Mouse (Mus musculus): ENCODE measurements around the gene Rnf26. TPM values are rescaled to one million over a fixed set of nuclear protein-coding genes. Genes with fewer than 3 reads are reported as not detected.

Rnf26 gene
- total RNA-seq, 1 experiment: 19.9 TPM

GRCm38 (mm10) chr9:44129633-44130032, 16.3 kb upstream of the Rnf26 start:
- DNase-seq (ENCODE audit: low read depth, low spot score): no peak
- Histone ChIP-seq H3K36me3 (ENCODE audit: control insufficient read depth, insufficient read depth, low read length, poor library complexity, severe bottlenecking) (no peaks in the 10 kb centered on the region), H3K4me1 (ENCODE audit: control insufficient read depth in 2 of 2, insufficient read depth in 2 of 2, low read length in 2 of 2, poor library complexity in 1 of 2) (peaks cover 13 to 43% of the 10 kb centered on the region in 2 experiments), H3K9me3 (ENCODE audit: control insufficient read depth, insufficient read depth, low read depth, low read length) (no peaks in the 10 kb centered on the region), H3K9ac (ENCODE audit: insufficient read depth, low read depth, low read length, poor library complexity, severe bottlenecking) (peak overlapping the region; percentile 58), H3K27ac (ENCODE audit: insufficient read depth, low read depth, low read length, poor library complexity, severe bottlenecking) (peak overlapping the region; percentile 76; the same call in 1 of the 2 replicates), H3K4me3 (ENCODE audit: insufficient read depth in 1 of 2, low read depth in 1 of 2, low read length in 2 of 2, poor library complexity in 1 of 2, severe bottlenecking in 1 of 2) (peak overlapping the region; percentile 48 to 56)
- TF ChIP-seq ZNF384 (IDR thresholded peaks at IDR 0.05; ENCODE audit: low read depth, low read length): no peak
- TF ChIP-seq ZC3H11A (IDR thresholded peaks at IDR 0.05; ENCODE audit: borderline replicate concordance, low read depth, low read length): no peak
- no peak for TF ChIP-seq HCFC1 (IDR thresholded peaks at IDR 0.05; ENCODE audit: borderline replicate concordance, insufficient read depth, low read length)
- no peak for TF ChIP-seq CHD2 (IDR thresholded peaks at IDR 0.05; ENCODE audit: low read depth, low read length)
- in situ Hi-C loops (cut with MboI; ENCODE audit: low sequenced_read_pairs in 2 of 2, unreplicated experiment in 2 of 2): no loop called here

- peaks cover 11 to 35% of the 10 kb centered on the region in 2 experiments for H3K4me1 ChIP-seq (ENCODE audit: control insufficient read depth in 2 of 2, insufficient read depth in 2 of 2, low read length in 2 of 2, poor library complexity in 1 of 2)
- TF ChIP-seq HCFC1 (IDR thresholded peaks at IDR 0.05; ENCODE audit: borderline replicate concordance, insufficient read depth, low read length): no peak
- peak; percentile 97 for TF ChIP-seq ZNF384 (IDR thresholded peaks at IDR 0.05; ENCODE audit: low read depth, low read length)
- peak overlapping the region; percentile 90; the same call in 1 of the 2 replicates for H3K27ac ChIP-seq (ENCODE audit: insufficient read depth, low read depth, low read length, poor library complexity, severe bottlenecking)
- H3K9me3 ChIP-seq (ENCODE audit: control insufficient read depth, insufficient read depth, low read depth, low read length): no peaks in the 10 kb centered on the region
- H3K36me3 ChIP-seq (ENCODE audit: control insufficient read depth, insufficient read depth, low read length, poor library complexity, severe bottlenecking): no peaks in the 10 kb centered on the region
- H3K4me3 ChIP-seq (ENCODE audit: insufficient read depth in 1 of 2, low read depth in 1 of 2, low read length in 2 of 2, poor library complexity in 1 of 2, severe bottlenecking in 1 of 2): peak overlapping the region in 1 of 2 experiments; percentile 11; a peak in 1 of 4 replicates
- no peak overlapping the region for H3K9ac ChIP-seq (ENCODE audit: insufficient read depth, low read depth, low read length, poor library complexity, severe bottlenecking)
- DNase-seq (ENCODE audit: low read depth, low spot score): no peak
- in situ Hi-C loops (cut with MboI; ENCODE audit: low sequenced_read_pairs in 2 of 2, unreplicated experiment in 2 of 2): no loop called here
Observed at GRCm38 (mm10) chr9:44127351-44127801, 14.1 kb upstream of the Rnf26 start.

- no peak for TF ChIP-seq HCFC1 (IDR thresholded peaks at IDR 0.05; ENCODE audit: borderline replicate concordance, insufficient read depth, low read length)
- TF ChIP-seq MAFK (IDR thresholded peaks at IDR 0.05; ENCODE audit: insufficient read depth, low read depth, low read length): no peak
- TF ChIP-seq ZC3H11A (IDR thresholded peaks at IDR 0.05; ENCODE audit: borderline replicate concordance, low read depth, low read length): no peak
- no peak for TF ChIP-seq ZNF384 (IDR thresholded peaks at IDR 0.05; ENCODE audit: low read depth, low read length)
- no peak for TF ChIP-seq CHD2 (IDR thresholded peaks at IDR 0.05; ENCODE audit: low read depth, low read length)
- peaks cover 11 to 35% of the 10 kb centered on the region in 2 experiments for H3K4me1 ChIP-seq (ENCODE audit: control insufficient read depth in 2 of 2, insufficient read depth in 2 of 2, low read length in 2 of 2, poor library complexity in 1 of 2)
- H3K36me3 ChIP-seq (ENCODE audit: control insufficient read depth, insufficient read depth, low read length, poor library complexity, severe bottlenecking): no peaks in the 10 kb centered on the region
- in situ Hi-C loops (cut with MboI; ENCODE audit: low sequenced_read_pairs in 2 of 2, unreplicated experiment in 2 of 2): no loop called here
- DNase-seq (ENCODE audit: low read depth, low spot score): no peak
- H3K9ac ChIP-seq (ENCODE audit: insufficient read depth, low read depth, low read length, poor library complexity, severe bottlenecking): no peak overlapping the region
- no peak overlapping the region for H3K4me3 ChIP-seq (ENCODE audit: insufficient read depth in 1 of 2, low read depth in 1 of 2, low read length in 2 of 2, poor library complexity in 1 of 2, severe bottlenecking in 1 of 2)
- H3K27ac ChIP-seq (ENCODE audit: insufficient read depth, low read depth, low read length, poor library complexity, severe bottlenecking): peak overlapping the region; percentile 65; the same call in 1 of the 2 replicates
- H3K9me3 ChIP-seq (ENCODE audit: control insufficient read depth, insufficient read depth, low read depth, low read length): no peaks in the 10 kb centered on the region
Observed at GRCm38 (mm10) chr9:44126746-44127145, 13.4 kb upstream of the Rnf26 start.

GRCm38 (mm10) chr9:44125546-44126428, 12.5 kb upstream of the Rnf26 start:
- in situ Hi-C loops (cut with MboI; ENCODE audit: low sequenced_read_pairs in 2 of 2, unreplicated experiment in 2 of 2): no loop called here
- Histone ChIP-seq H3K27ac (ENCODE audit: insufficient read depth, low read depth, low read length, poor library complexity, severe bottlenecking) (peak overlapping the region; percentile 57; the same call in 1 of the 2 replicates), H3K9ac (ENCODE audit: insufficient read depth, low read depth, low read length, poor library complexity, severe bottlenecking) (peak overlapping the region; percentile 7; the same call in 1 of the 2 replicates), H3K4me3 (ENCODE audit: insufficient read depth in 1 of 2, low read depth in 1 of 2, low read length in 2 of 2, poor library complexity in 1 of 2, severe bottlenecking in 1 of 2) (no peak overlapping the region), H3K36me3 (ENCODE audit: control insufficient read depth, insufficient read depth, low read length, poor library complexity, severe bottlenecking) (no peaks in the 10 kb centered on the region), H3K4me1 (ENCODE audit: control insufficient read depth in 2 of 2, insufficient read depth in 2 of 2, low read length in 2 of 2, poor library complexity in 1 of 2) (peaks cover 11 to 27% of the 10 kb centered on the region in 2 experiments), H3K9me3 (ENCODE audit: control insufficient read depth, insufficient read depth, low read depth, low read length) (no peaks in the 10 kb centered on the region)
- DNase-seq (ENCODE audit: low read depth, low spot score): peak; percentile 93
- TF ChIP-seq HCFC1 (IDR thresholded peaks at IDR 0.05; ENCODE audit: borderline replicate concordance, insufficient read depth, low read length) (no peak), CHD2 (IDR thresholded peaks at IDR 0.05; ENCODE audit: low read depth, low read length) (no peak), ZNF384 (IDR thresholded peaks at IDR 0.05; ENCODE audit: low read depth, low read length) (peak; percentile 51; the same call in 1 of the 2 replicates)
